Mouse (Mus musculus): ENCODE measurements around the gene Tbl1xr1.

Tbl1xr1 gene

DNA sequence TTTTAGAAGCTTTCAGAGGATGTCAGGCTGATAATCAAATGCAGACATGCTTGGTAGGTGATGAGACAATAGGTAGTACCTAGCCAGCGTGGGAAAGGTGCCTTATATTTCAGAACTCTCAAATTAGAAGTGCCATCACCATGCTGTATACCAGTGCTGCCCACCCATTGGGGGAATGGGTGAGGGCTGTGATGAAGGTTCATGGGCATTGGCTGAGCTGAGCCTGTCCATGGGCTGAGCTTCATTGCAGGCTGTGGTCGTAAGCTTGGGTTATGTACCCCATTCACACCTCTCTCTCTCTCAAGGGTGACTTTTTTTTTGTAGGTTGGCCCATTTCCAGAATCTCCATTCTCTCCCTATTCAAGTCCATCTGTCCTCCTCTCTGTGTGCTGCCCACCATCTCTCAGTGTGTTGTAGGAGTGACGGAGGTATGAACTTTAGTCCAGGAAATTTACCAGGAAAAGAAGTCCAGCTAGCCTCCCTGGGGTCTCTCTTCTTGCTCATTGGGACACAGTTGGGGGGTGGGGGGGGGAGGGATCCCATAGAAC is 63.7 kb downstream of the Tbl1xr1 start:
- intact Hi-C loops (cut with DNase I): loop anchor here (5.0 kb wide), 1 partner anchor 63 kb away; the partner anchor contains the start of gene Tbl1xr1

DNA sequence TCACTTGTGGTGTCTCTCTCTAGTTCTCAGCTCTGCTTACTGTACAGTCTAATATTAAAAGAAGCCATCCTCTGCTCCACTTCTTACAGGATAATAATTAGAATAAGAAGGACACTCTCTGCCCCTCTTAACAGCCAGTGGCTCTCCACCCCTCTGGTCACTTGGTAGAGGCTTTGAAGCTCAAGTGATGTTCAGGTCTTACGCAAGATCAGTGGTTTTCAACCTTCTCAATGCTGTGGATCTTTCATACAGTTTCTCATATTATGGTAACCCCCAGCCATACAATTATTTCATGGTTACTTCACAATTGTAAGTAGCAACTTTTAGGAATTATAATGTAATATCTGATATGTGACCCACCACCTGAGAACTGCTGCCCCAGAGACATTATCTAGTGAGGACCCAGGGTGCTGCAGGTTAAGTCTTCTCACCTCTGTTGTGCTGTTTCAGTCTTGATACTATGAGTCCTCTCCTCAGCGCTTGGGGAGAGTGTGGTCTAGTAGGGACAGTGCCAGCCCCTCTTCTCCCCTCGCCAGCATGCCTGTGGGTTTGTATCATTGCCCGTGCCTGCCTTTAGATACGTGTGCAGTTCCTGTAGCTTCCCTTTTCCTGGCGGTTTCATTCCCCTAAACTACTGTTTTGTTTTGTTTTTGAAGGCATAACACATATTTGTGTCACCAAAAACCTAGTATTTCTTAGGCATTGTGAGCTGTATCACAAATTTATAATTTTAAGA is 65.7 kb downstream of the Tbl1xr1 start:
- intact Hi-C loops (cut with DNase I): loop anchor here (5.0 kb wide), 1 partner anchor 65 kb away; the partner anchor contains the start of gene Tbl1xr1

DNA sequence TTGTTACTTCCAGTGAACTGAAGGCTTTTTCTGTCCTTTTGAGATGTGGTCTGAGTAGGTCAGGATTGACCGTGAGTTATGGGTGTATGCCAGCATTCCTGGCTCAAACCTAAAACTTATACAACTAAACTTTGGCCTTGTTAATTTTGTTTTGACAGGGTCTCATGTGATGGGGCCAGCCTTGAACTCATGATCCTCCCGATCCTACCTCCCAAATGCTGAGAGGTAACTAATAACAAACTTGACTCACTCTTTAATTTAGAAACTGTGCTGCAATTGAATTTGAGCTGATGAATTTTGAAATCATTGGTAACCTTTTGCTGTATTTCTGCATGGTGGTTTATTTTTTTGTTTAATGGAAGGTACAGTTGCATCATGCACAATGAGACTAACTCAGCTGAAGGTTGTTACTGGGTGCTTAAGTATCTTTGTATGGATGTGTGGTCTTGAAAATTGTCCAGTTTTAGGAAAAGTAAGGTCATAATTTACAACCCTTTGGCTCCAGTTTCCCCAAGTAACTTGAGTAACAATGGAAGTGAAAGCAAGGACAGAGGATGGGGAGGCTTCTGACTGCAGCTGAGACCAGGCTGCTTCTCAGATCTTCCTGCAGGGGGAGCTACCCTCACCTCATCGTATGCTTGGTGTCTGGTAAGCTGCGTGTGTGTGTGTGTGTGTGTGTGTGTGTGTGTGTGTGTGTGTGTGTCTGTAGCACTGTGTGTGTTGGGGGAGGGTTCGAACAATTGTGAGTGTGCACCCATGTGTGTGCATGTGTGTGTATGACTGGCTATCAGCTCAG is 66.6 kb downstream of the Tbl1xr1 start:
- intact Hi-C loops (cut with DNase I): loop anchor here (5.0 kb wide), 1 partner anchor 66 kb away; the partner anchor contains the start of gene Tbl1xr1

DNA sequence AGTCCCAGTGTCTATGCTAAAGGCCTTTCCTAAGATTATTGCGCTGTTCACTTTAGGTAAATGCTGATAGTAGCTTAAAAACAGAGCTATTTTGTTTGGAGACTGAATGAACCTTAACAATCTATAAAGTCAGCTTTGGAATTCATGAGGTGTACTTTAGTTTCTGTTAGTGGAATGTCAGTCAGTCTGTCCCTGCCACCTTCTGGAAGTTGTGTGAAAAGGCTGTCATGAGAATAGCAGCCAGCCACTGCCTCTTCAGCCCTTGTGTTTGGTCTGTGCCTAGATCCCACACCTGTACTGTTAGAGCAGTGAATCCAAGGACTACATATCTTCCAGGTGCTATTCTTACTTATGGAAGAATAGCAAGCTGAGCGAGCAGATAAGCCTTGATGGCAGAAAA is 67.8 kb downstream of the Tbl1xr1 start:
- intact Hi-C loops (cut with DNase I): loop anchor here (5.0 kb wide), 1 partner anchor 67 kb away; the partner anchor contains the start of gene Tbl1xr1

DNA sequence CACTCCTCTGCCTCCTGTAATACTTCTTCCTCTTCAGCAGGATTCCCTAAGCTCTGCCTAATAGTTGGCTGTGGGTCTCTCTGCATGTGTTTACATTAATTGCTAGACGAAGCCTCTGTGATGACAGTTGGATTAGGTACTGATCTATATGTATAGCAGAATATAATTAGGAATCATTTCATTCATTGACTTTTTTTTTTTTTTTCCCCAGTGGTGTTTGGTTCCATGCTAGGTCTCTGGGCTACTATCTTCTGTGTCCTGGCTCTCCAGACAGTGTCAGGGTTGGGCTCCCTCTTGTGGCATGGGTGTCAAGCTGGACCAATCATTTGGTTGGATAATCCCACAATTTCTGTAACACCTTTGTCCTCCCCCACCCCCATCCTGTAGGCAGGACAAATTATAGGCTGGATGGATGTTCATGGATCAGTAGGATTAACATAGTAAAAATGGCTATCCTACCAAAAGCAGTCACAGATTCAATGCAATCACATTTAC is 71.0 kb downstream of the Tbl1xr1 start:
- intact Hi-C loops (cut with DNase I): loop anchor here (5.0 kb wide), 1 partner anchor 210 kb away; no protein-coding TSS in a partner anchor

DNA sequence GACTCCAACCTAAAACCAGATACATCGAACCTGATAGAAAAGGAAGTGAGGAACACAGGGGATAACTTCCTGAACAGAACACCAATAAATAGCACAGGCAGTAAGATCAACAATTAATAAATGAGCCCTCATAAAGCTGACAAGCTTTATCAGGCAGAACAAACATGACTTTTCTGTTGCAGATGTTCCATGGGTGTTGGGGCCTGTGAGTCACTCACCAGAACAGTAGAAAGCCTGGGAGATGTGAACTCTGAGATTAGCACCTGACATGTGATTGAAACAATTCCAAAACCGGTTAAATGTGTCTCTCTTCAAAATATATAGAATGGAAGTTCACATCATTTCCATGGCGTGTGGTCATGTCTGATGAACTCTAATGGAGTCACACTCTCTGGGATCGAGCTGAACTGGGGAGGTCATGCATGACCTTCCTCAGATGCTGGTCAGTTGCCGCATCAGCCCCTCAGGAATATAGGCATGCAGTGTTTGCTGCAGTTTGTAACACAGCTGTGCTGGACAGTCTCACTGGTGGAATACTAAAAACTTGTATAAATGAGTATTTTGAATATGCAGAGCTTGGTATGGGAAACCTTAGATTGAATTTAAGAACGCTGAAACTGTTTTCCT is 72.0 kb downstream of the Tbl1xr1 start:
- intact Hi-C loops (cut with DNase I): loop anchor here (5.0 kb wide), 1 partner anchor 211 kb away; no protein-coding TSS in a partner anchor

DNA sequence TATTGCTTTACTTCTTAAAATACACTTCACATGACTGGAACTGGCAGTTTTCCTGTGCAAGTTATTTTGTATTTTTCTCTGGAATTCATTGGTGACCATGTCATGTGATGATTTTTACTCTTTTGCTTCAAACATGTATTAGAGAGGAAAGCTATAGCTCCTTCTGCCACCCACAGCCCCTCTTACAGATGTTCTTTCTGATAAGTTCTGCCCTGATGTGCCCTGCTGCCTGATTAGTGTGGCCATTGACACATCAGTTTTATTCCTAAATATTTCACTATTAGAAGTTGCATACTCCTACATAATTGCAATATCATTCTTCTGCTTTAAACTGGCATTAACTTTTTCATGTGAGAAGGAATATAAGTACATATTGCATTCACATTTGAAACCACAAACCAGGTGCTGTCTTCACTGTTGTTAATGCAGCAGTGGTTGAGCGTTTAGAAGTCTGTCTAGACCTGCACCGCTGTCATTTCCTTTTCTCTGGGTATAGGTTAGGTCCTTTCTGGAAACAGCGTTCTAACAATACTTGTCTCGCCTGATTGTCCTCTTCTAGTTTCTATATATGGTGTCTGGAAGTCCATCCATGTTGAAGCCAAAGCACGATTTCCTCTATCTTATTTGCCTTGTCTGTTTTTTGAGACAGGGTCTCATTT is 74.5 kb downstream of the Tbl1xr1 start:
- intact Hi-C loops (cut with DNase I): no loop called here

DNA sequence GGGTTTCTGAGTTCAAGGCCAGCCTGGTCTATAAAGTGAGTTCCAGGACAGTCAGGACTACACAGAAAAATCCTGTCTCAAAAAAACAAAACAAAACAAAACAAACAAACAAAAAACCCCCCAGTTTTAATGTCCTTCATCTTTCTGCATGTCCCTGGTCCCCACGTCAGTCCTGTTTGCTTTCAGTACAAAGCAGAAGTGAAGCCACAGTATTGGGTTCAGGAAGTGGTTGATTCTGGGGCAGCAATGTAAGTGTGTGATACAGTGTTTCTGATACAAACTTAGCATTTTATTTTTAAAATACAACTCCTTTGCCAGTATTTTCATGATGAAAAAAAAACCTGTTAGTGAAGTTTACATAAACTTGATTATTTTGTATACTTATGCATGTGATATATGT is 76.3 kb downstream of the Tbl1xr1 start:
- intact Hi-C loops (cut with DNase I): no loop called here

DNA sequence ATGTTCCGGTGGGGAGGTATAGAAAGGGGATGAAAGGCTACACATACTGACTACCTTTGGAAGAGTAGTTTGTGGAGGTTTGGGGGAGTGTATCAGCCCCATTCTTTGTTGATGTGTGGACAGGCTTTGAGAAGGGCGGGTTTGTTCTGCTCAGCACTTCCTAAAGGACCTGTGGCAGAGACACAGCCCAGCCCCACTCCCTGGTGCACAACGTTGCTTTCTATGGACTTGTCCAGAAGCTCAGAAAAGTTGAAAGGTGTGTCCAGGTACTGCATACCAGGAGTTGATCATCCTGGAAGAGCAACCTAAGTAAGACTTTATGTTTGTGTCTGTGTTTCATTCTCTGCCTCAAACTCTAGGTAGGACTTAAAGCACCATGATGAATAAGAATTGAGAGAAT is 78.1 kb downstream of the Tbl1xr1 start:
- intact Hi-C loops (cut with DNase I): no loop called here

DNA sequence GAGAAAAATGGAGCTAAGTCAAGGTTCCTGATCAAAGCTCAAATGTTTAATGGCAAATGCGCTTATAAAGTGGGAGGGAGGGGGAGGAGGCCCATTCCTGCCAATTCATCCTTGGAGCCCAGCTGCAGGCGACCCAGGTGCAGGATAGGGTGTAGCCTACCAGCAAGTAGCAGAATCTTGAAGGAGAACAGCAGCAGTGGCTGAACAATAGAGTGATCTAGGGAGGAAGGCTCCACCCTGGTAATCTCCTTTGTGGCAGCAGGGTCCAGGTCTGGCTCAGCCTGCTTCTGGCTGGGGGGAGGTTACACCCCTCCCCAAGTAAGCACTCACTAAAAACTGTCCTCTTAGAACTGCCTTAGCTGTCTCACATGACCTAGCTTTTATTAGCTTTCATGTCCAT is 79.9 kb downstream of the Tbl1xr1 start:
- intact Hi-C loops (cut with DNase I): no loop called here

DNA sequence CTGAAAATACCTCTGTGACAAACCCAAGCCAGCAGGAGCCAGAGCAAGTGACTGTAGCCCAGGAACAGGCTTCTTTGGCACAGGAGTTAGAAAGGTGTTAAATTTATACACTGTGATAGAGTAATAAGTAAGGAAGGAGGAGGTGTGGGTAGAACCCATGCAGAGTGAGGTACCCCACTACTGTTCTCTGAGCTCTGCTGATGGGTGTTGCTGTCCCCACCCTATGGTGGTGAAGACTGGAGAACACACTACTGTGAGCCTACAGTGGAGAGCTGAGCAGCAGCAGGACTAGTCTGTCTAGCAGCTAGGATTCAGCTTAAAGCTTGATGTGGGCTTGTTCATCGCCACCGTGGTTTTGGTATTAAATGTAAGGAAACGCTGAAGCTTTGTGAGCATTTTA is 86.5 kb downstream of the Tbl1xr1 start:
- intact Hi-C loops (cut with DNase I): no loop called here

DNA sequence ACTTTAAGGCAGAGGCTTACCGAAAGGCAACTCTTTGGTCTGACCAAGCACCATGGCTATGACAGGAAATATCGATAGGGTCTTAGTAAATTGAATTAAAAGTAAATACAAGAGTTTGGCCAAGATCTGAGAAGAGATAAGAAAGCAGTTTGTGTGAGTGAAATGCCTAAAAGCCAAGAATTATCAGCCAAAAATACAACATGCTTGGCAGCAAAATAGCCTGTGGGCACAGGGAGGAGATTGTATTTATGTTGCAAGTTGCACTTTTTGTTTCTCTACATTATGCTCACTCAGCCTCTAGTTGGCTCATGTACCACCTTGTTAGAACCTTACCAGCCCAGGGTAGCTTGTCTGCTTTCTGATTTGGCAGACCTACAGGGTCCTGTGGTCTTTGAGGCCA is 91.4 kb downstream of the Tbl1xr1 start:
- intact Hi-C loops (cut with DNase I): no loop called here

DNA sequence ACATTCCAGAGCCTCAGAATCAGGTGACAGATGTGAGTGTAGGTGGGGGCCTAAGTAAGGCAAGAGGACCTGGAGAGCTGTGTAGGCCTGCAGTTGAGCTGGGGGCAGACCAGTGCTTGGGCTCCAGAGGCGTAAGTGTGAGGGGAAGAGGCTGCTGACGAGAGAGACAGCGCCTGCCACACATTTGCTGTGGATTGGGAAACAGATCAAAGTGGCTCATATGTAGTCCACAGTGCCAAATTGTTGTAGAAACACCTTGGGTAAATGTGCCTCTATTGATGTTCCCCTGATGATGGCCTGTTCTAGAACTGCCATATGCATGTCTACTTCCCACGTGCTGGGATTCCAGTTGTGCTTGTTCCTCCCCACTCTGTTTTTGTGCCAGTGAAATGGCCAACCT is 92.0 kb downstream of the Tbl1xr1 start:
- intact Hi-C loops (cut with DNase I): no loop called here

DNA sequence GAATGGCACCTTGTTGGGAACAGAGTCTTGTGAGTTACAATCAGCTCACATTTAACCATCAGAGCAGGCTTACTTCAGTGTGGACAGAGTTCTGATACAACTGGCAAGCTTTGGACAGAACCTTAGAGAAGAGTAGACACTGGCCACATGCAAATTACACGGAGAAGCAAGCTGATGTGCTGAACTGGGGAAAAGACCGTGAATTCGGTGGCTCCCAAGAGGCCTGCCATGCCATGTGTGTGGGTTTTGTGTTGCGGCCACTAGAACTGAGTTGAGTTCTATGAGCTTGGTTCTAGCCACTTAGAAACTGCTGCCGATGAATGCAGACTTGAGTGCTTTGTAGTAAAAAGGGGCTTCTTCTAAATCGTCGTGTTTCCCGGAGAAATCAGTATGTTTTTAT is 95.1 kb downstream of the Tbl1xr1 start:
- intact Hi-C loops (cut with DNase I): no loop called here

DNA sequence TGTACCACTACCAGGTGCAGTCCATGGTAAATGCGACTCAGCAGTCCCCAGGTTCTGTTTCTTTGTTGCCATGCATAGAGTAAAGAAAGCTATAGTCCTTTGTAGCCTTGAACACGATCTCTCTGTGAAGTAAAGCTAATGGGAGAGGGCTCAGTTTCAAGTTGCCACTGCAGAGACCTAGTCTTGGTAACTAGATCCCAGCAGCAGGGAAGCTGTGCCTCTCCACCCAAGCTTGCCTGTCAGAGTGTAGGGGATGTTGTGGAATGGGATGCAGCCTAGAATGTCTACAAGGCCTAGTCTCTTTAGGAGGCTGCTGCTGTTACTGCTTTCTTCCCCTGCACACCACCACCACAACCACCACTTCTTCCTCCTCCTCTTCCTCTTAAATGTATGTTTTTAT is 96.0 kb downstream of the Tbl1xr1 start:
- intact Hi-C loops (cut with DNase I): no loop called here

DNA sequence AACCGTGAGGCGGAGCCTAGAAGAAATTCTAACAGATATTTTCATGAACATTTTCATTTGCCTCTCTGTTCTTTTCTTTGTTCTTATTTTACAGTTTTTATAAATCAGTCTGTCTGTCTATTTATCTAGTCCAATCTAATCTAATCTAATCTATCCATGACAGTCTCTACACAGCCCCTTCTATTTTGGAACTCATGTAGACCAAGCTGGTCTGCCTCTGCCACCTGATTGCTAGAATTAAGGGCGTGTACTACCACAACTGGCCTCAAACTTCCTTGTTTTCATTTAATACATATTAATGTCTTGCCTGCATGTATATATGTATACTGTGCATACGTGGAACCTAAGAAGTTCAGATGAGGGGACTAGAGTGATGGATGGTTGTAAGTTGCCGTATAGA is 96.7 kb downstream of the Tbl1xr1 start:
- intact Hi-C loops (cut with DNase I): no loop called here

DNA sequence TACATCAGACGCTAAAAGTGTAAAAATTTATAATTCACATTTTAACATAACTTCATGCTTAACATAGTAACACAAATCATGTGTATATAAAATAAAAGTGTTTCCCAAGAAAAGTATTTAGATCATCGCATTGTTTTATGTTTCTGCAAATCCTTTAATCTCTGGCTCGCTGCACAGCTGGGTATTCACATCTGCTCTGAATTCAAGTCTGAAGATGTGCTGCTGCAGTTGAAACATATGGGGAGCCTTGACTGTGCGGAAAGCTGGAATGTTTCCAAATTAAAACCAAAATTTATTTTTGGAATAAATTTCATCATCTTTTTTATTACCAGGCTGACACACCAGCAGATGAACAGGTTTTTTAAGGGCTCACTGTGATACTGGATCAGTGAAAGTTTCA is 97.8 kb downstream of the Tbl1xr1 start:
- intact Hi-C loops (cut with DNase I): no loop called here

DNA sequence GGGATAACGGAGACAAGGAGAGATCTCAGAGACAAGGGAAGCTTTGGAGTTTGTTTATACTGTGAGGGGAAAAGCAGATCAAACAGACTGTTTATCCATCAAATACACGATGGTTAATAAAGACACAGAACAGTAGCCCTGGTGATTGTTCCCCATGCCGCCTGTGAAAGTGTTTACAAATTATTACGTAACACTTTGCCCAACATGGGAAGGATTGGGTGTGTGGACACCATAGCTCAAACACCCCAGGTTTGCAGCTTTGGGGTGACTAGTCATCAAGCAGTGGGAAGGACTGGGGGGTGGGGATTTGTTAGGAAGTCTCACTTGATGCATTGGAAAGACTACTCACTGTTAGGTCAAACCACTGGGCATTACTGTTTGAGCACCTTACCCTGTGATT is 103.6 kb downstream of the Tbl1xr1 start:
- intact Hi-C loops (cut with DNase I): no loop called here

DNA sequence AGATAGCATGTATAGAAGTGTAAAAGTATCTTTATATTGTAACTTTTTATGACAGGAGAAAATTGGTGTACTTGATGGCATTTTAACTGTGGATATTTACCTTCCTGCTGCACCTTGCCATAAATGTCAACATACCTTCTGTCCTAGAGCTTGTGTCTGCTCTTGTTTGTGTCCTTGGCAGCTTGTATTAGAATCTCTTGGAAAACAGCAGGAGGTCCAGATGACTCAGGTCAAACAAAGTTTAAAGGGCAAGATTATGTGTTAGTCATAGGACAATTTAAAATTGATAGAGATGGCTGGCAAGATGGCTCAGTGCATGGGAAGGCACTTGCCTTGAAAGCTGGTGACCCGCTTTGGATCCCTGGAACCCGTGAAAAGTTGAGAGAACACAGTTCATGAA is 104.6 kb downstream of the Tbl1xr1 start:
- intact Hi-C loops (cut with DNase I): no loop called here

DNA sequence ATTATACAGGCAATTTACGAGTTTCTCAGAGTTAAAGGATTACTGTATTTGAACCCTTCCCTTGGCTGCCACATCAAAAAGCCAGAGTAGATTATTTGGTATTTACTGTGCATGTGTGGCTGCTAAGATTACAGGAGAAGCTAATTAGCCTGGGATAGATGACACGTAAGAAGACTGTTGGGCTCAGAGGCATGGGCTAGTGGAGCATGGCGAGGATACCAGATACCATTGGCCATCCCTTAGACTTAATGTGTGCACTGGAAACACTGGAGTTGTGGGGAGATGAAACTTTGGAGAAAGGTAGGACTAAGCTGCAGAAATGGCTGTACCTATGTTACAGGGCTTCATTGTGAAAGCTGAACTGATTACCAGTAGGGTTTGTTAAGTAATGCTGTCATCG is 108.8 kb downstream of the Tbl1xr1 start:
- intact Hi-C loops (cut with DNase I): no loop called here

DNA sequence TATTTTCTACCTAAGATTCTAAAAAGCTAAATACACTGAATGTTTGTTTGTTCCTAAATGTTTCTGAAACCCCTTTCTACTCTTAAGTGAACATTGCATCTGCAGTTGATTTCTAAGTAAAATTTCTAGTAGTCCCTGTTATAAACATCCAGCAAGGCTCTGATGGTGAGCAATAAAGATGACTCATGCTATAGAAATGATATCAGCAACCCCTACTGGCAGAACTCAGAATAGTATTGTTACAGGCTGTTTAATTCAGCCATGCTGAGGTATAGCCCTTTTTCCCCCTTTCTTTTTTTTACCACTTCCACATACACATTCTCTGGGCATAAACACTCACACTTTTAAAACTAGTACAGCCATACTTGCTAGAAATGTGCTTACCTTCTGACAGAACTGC is 114.0 kb downstream of the Tbl1xr1 start:
- intact Hi-C loops (cut with DNase I): loop anchor here (5.0 kb wide), 1 partner anchor 1533 kb away; no protein-coding TSS in a partner anchor

Data from adrenal gland (tissue).